Mouse (Mus musculus) hindbrain, postnatal 0 days (tissue): ENCODE data around the gene Mllt6. TPM values are rescaled to one million over a fixed set of nuclear protein-coding genes. Genes with fewer than 3 reads are reported as not detected.
A peak's percentile ranks its signal among the peaks of the same experiment; 100 is the strongest.

Experiments
- ATAC-seq: fragments of 200-750 bp; cut with Nextera tagmentation; 2 replicates; pipeline ENCODE4 v1.8.0; 2017; ENCODE audit warnings: mild to moderate bottlenecking, moderate TSS enrichment, moderate library complexity
- DNase-seq: peaks from one replicate; pipeline ENCODE4 v3.0.0-alpha.2; 2015; ENCODE audit warnings: low spot score
- H3K27ac ChIP-seq: fragments of 300-500 bp; sonication (generic); 2 replicates; pipeline ENCODE4 v1.5.1; 2014; ENCODE audit warnings: mild to moderate bottlenecking
- H3K27me3 ChIP-seq: fragments of 300-500 bp; sonication (generic); 2 replicates; pipeline ENCODE4 v1.6.1; 2014; ENCODE audit warnings: low read length, mixed read lengths; ENCODE audit not compliant: insufficient read depth
- H3K36me3 ChIP-seq: fragments of 300-500 bp; sonication (generic); 2 replicates; pipeline ENCODE4 v1.6.1; 2014; ENCODE audit warnings: low read length, mixed read lengths; ENCODE audit not compliant: insufficient read depth
- H3K4me1 ChIP-seq: fragments of 300-500 bp; sonication (generic); 2 replicates; pipeline ENCODE4 v1.6.1; 2014; ENCODE audit warnings: antibody characterized with exemption, low read length, mixed read lengths; ENCODE audit not compliant: insufficient read depth
- H3K4me2 ChIP-seq: fragments of 300-500 bp; sonication (generic); 2 replicates; pipeline ENCODE4 v1.6.1; 2014; ENCODE audit warnings: low read depth, mild to moderate bottlenecking, low read length, moderate library complexity, mixed read lengths
- H3K4me3 ChIP-seq: fragments of 300-500 bp; sonication (generic); 2 replicates; pipeline ENCODE4 v1.5.1; 2014; ENCODE audit warnings: low read length
- H3K9ac ChIP-seq: fragments of 300-500 bp; sonication (generic); replicated peaks from 2 replicates; pipeline ENCODE4 v1.6.1; 2014; ENCODE audit warnings: mild to moderate bottlenecking, low read length, moderate library complexity, mixed read lengths
- H3K9me3 ChIP-seq: fragments of 300-500 bp; sonication (generic); 2 replicates; pipeline ENCODE4 v1.6.1; 2016; ENCODE audit warnings: low read length, mixed read lengths
- CTCF ChIP-seq: IDR thresholded peaks from 2 replicates; pipeline ENCODE4 v1.5.1; 2016; ENCODE audit warnings: antibody characterized with exemption, control low read depth, low read depth
- WGBS: fragments of 180-500 bp; shearing (Covaris S2); extraction: QIAGEN DNeasy Blood & Tissue Kit; methylation state at CpG from one replicate; pipeline ENCODE4 v1.1.7; 2014; 5-methylcytosine and 5-hydroxymethylcytosine counted together
- polyA plus RNA-seq: library from polyadenylated mRNA; unstranded; fragments of >200 nt; fragmentation: Nextera tagmentation; extraction: Ambion mirVana; gene quantifications from 2 replicates; pipeline ENCODE4 v1.2.1, GENCODE M21; 2015
- total RNA-seq: library from RNA; depleted of rRNA; stranded (reverse); fragments of >200 nt; gene quantifications from 2 replicates; pipeline ENCODE4 v1.2.3, GENCODE M21; 2014

The Mllt6 gene
- total and polyA plus RNA-seq, 2 experiments from 2014 or later = 1.7 to 60.8 TPM

- TF ChIP-seq CTCF = no peak
- Histone ChIP-seq H3K36me3 (no peaks in the 10 kb centered on the region), H3K9me3 (no peaks in the 10 kb centered on the region), H3K4me1 (no peaks in the 10 kb centered on the region), H3K27ac (no peak overlapping the region), H3K4me3 (no peak overlapping the region), H3K27me3 (peaks cover 42% of the 10 kb centered on the region), H3K4me2 (no peak overlapping the region), H3K9ac (no peak overlapping the region)
- DNase-seq (no peak), ATAC-seq (no peak)
- WGBS = 13% methylated on average over 13 of the region's 13 CpGs
These were observed 36.8 kb upstream of the Mllt6 start for GRCm38 (mm10) chr11:97626431-97626830.

GRCm38 (mm10) chr11:97626850-97627249 lies 36.4 kb upstream of the Mllt6 start:
- H3K4me3 ChIP-seq = no peak overlapping the region
- H3K36me3 ChIP-seq = no peaks in the 10 kb centered on the region
- DNase-seq (no peak), ATAC-seq (no peak)
- H3K9ac ChIP-seq = no peak overlapping the region
- H3K9me3 ChIP-seq = no peaks in the 10 kb centered on the region
- no peak overlapping the region for H3K4me2 ChIP-seq
- no peak overlapping the region for H3K27ac ChIP-seq
- no peaks in the 10 kb centered on the region for H3K4me1 ChIP-seq
- 14% methylated on average over 10 of the region's 10 CpGs for WGBS
- H3K27me3 ChIP-seq = peaks cover 46% of the 10 kb centered on the region
- TF ChIP-seq CTCF = no peak

GRCm38 (mm10) chr11:97627556-97628302 lies 35.5 kb upstream of the Mllt6 start:
- no peaks in the 10 kb centered on the region for H3K36me3 ChIP-seq
- H3K9me3 ChIP-seq = no peaks in the 10 kb centered on the region
- peaks cover 47% of the 10 kb centered on the region for H3K27me3 ChIP-seq
- ATAC-seq (no peak), DNase-seq (no peak)
- peak overlapping the region; percentile 88 for H3K4me2 ChIP-seq
- H3K27ac ChIP-seq = no peak overlapping the region
- no peak overlapping the region for H3K9ac ChIP-seq
- no peak for TF ChIP-seq CTCF
- H3K4me1 ChIP-seq = no peaks in the 10 kb centered on the region
- peak overlapping the region; percentile 61 for H3K4me3 ChIP-seq
- WGBS = 5% methylated on average over 30 of the region's 30 CpGs

DNA sequence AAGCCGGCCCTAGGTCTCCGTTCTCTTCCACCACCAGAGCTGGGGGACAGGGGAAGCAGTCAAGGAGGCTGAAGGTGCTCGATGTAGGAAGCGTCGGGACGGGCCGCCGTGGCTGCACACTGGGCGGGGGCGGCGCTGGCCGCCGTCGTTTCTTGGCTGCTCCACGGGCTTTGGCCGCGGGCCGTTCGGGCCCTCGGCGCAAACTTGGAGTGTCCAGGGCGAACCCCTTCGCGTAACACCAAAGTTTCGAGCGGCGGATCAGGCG lies 35.0 kb upstream of the Mllt6 start:
- no peak overlapping the region for H3K27ac ChIP-seq
- H3K4me2 ChIP-seq = peak overlapping the region; percentile 88
- no peaks in the 10 kb centered on the region for H3K9me3 ChIP-seq
- DNase-seq = no peak
- H3K27me3 ChIP-seq = peaks cover 47% of the 10 kb centered on the region
- under 1% methylated on average over 28 of the region's 28 CpGs for WGBS
- H3K4me1 ChIP-seq = no peaks in the 10 kb centered on the region
- no peak for ATAC-seq
- no peak for TF ChIP-seq CTCF
- no peak overlapping the region for H3K9ac ChIP-seq
- peak overlapping the region; percentile 61 for H3K4me3 ChIP-seq
- no peaks in the 10 kb centered on the region for H3K36me3 ChIP-seq

DNA sequence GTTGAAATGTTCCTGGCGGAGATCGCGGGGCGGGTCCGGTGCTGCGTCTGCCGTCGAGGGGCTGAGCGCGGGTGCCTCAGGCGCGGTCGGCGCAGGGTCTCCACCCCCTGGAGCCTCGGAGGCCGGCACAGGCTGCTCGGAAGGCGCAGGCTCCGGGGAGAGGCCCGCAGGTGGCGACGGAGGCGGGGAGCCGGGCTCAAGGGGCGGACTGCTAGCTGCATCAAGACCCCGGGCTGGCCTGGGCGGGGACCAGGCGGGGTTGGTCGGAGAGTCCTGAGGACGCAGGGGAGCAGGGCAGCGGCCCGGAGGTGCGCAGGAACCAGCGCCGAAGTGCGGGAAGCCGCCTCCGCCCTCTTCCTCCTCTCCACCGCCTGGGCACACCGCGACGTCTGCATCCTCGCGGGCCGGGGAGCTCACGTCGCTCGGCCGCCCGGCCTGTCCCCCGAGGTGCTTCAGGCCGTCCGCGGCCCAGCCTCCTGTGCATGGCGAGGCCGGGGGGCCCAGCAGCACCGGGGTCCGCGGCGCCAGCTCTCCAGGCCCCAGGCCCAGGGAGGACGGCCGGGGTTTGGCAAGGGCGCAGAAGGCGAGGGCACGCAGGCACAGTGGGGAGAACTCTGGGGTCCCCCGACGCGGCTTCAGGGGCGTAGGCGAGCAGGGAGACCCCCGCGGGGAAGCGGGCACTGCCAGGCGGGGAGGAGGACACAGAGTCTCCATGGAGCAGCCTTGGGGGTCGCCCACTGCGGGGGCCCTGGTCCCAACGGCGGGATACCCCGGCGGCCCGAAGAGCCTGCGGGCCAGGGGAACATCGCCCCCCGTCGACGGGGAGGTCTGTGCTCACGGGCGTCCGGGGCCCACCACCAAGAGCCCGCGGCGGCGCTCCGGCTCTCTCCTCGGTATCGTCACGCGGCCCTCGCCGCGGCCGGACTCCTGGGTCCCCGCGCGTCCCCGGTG lies 34.4 kb upstream of the Mllt6 start:
- Histone ChIP-seq H3K4me3 (peak overlapping the region; percentile 61), H3K27me3 (peaks cover 47% of the 10 kb centered on the region), H3K27ac (no peak overlapping the region), H3K4me1 (no peaks in the 10 kb centered on the region), H3K9me3 (no peaks in the 10 kb centered on the region), H3K9ac (peak overlapping the region; percentile 58), H3K36me3 (no peaks in the 10 kb centered on the region), H3K4me2 (peak overlapping the region; percentile 88)
- WGBS = 1% methylated on average over 98 of the region's 106 CpGs
- no peak for TF ChIP-seq CTCF
- ATAC-seq = peak; percentile 30; the same call in 1 of the 2 replicates
- DNase-seq = no peak

GRCm38 (mm10) chr11:97629576-97629975 lies 33.6 kb upstream of the Mllt6 start, which contains the start of gene Epop:
TSS of gene Epop (minus strand) at chr11:97629702.
- H3K4me2 ChIP-seq = peak within 1 kb of the TSS; percentile 88

More at GRCm38 (mm10) chr11:97629576-97629975, 33.6 kb upstream of the Mllt6 start, which contains the start of gene Epop:
- H3K4me3 ChIP-seq = peak within 1 kb of the TSS; percentile 61
- whole genome bisulfite sequencing = under 1% methylated on average over 45 of the region's 47 CpGs
- H3K4me1 ChIP-seq = no peaks in the 10 kb centered on the region
- no peak within 1 kb of the TSS for H3K27ac ChIP-seq
- peak within 1 kb of the TSS; percentile 58 for H3K9ac ChIP-seq
- no peaks in the 10 kb centered on the region for H3K36me3 ChIP-seq
- H3K27me3 ChIP-seq = peaks cover 46% of the 10 kb centered on the region
- TF ChIP-seq CTCF = 0 out of 2 replicates have a peak, but pooled peaks have one; percentile 7
- peak; percentile 92 for ATAC-seq
- peak; percentile 93 for DNase-seq
- no peaks in the 10 kb centered on the region for H3K9me3 ChIP-seq
